Mouse (Mus musculus): ENCODE results near the gene Acvr1c.

Gene Acvr1c

DNA sequence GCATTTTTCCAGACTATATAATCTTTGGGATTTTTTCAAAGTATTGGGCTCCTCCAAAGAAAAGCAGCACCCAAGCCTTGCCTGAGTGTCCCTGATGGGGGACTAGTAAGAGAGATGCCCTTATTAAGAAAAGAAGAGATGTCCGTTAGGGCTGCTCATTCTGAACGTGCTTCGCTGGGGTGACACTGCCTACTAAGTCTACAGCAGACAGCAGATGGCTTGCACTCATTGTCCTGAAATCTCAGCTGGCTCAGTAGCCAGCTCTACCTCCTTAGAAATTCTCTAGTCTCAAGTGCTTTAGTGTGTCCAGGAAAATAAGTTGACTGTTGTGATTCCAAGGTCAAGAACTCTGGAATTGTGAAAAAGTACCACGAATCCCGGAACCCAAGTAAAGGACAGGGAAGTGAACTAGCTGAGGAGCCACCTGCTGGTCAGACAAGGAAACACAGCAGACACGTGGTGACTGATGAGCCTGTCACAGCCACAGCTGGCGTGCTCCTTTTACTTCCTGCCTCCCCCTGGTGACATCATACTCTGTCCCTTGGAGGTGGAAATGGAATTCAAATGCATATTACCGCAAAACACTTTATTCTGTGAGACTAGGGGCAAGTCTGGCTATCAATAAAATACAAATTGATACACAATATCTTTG, 75.3 kb downstream of the Acvr1c start:
- in situ Hi-C loops (cut with MseI, MboI), result no loop called here

- in situ Hi-C loops (cut with MseI, MboI), result no loop called here
Observed at GRCm38 (mm10) chr2:58281046-58281445, 76.6 kb downstream of the Acvr1c start.

- in situ Hi-C loops (cut with MseI, MboI), result no loop called here
Observed at GRCm38 (mm10) chr2:58279163-58279562, 78.5 kb downstream of the Acvr1c start.

DNA sequence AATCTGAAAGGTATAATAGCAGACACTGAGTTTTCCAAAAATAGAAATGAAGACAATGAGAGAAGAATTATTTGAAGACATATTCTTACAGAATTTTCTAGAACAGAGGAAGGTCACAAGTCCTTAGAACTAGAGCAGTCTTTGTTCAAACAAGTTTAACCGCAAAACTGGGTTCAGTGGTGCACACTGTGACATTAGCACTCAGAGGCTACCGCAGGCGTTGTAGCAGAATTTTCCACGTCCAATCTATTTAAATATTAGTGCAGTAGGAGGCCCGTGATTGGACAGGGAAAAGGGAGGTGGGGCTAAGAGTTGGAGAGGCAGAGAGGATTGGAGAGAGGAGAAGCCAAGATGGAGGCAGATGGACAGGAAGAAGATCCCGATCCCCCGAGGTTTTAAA, 81.2 kb downstream of the Acvr1c start:
- in situ Hi-C loops (cut with MseI, MboI), result no loop called here

DNA sequence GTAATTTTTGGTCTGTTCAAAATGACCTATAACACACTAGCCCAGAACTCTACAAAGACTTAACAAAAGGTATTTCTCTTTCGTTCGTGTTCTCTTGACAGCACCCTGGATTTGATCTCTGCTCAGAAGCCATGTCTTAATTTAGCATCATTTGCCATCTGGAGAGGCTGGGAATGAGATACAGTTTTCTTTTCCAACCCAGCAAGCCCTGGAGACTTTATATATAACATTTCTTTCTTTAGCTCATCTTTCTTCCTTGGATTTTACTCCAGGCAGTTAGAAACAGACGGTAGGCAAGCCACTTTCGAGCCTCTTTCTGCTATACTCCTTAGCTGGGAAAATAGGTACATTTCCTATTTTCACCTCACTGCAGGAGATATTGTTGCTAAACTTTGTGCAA, 117.1 kb downstream of the Acvr1c start:
- in situ Hi-C loops (cut with MseI, MboI), result no loop called here

DNA sequence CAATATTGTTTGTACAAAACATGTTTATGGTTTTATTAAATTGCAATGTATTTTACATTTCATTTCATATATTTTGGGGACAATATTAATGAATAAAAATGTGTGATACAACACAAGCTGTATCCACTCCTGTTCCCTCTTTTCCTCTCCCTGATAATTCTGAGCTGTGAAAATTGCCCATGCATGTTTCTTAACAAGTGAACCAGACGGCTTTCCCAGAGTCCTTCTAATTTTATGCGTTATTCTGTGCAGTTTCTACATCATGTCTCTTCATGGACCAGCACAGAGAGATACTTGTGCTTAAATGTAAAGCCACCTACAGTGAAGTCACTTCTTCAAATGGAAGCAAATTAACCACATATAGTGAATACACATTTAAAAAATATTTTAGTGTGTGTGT, 120.2 kb downstream of the Acvr1c start:
- in situ Hi-C loops (cut with MseI, MboI), result no loop called here

All from mouse trophoblast stem cell (cell line).